Mouse (Mus musculus): Measurements from ENCODE around the gene Paqr8. TPM values are rescaled to one million over a fixed set of nuclear protein-coding genes. Genes with fewer than 3 reads are reported as not detected.
"Not testable (repeated sequence)": the region's sequence is repeated elsewhere in the genome, so short reads cannot be mapped to it uniquely, and the experiment has no call there.

Gene Paqr8
- polyA plus RNA-seq, 1 experiment from 2014 or later, result 2.7 TPM

GRCm38 (mm10) chr1:20917496-20918050 lies 27.2 kb downstream of the Paqr8 start:
- DNase-seq (ENCODE audit: low spot score), result no peak
- no peak overlapping the region for H3K4me3 ChIP-seq
- H3K27me3 ChIP-seq (ENCODE audit: insufficient read depth, poor library complexity, severe bottlenecking), result no peaks in the 10 kb centered on the region
- no peaks in the 10 kb centered on the region; the same call in 1 of the 2 replicates for H3K4me1 ChIP-seq
- WGBS, result 81% methylated on average over 6 of the region's 6 CpGs
- no peaks in the 10 kb centered on the region for H3K9me3 ChIP-seq
- H3K36me3 ChIP-seq, result no peaks in the 10 kb centered on the region
- H3K27ac ChIP-seq, result no peak overlapping the region

- Histone ChIP-seq H3K9me3 (no peaks in the 10 kb centered on the region), H3K4me1 (peaks cover 5% of the 10 kb centered on the region; the same call in 1 of the 2 replicates), H3K36me3 (no peaks in the 10 kb centered on the region), H3K27ac (no peak overlapping the region), H3K4me3 (no peak overlapping the region), H3K27me3 (ENCODE audit: insufficient read depth, poor library complexity, severe bottlenecking) (no peaks in the 10 kb centered on the region)
- 88% methylated on average over 2 of the region's 2 CpGs for WGBS
- no peak for DNase-seq (ENCODE audit: low spot score)
Observed at GRCm38 (mm10) chr1:20919728-20920127, 29.3 kb downstream of the Paqr8 start.

DNA sequence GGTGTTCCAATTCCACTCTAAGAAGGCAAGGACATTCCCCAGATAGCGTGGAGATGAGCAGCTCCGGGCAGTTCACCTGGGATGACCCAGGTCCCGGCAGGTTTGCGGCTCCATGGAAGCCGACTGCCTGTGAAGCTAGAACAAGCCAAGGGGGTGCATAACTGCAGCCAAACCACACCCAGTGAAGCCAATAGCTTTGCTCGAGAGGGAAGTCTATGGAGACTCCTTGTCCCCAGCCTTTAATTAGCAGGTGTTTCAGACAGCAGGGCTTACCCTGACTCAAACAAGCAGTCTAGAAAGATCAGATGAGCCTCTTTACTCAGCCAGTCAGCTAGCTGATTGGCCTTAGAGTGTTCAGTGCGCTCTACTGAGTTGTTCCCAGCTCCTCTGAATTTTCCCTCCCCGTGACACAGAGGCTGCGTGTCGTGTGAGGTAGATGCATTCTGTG lies 30.7 kb downstream of the Paqr8 start:
- no peak overlapping the region for H3K4me3 ChIP-seq
- peaks cover 5% of the 10 kb centered on the region; the same call in 1 of the 2 replicates for H3K4me1 ChIP-seq
- no peaks in the 10 kb centered on the region for H3K9me3 ChIP-seq
- no peaks in the 10 kb centered on the region for H3K36me3 ChIP-seq
- WGBS, result 80% methylated on average over 10 of the region's 10 CpGs
- H3K27ac ChIP-seq, result no peak overlapping the region
- H3K27me3 ChIP-seq (ENCODE audit: insufficient read depth, poor library complexity, severe bottlenecking), result no peaks in the 10 kb centered on the region
- no peak for DNase-seq (ENCODE audit: low spot score)

- Histone ChIP-seq H3K27me3 (ENCODE audit: insufficient read depth, poor library complexity, severe bottlenecking) (no peaks in the 10 kb centered on the region), H3K4me1 (peaks cover 5% of the 10 kb centered on the region; the same call in 1 of the 2 replicates), H3K27ac (0 out of 2 replicates have a peak overlapping the region, but pooled peaks have one; percentile 12), H3K4me3 (no peak overlapping the region), H3K9me3 (no peaks in the 10 kb centered on the region), H3K36me3 (no peaks in the 10 kb centered on the region)
- 54% methylated on average over 11 of the region's 11 CpGs for WGBS
- DNase-seq (ENCODE audit: low spot score), result peak; percentile 76
Observed at GRCm38 (mm10) chr1:20922612-20923399, 32.4 kb downstream of the Paqr8 start.

DNA sequence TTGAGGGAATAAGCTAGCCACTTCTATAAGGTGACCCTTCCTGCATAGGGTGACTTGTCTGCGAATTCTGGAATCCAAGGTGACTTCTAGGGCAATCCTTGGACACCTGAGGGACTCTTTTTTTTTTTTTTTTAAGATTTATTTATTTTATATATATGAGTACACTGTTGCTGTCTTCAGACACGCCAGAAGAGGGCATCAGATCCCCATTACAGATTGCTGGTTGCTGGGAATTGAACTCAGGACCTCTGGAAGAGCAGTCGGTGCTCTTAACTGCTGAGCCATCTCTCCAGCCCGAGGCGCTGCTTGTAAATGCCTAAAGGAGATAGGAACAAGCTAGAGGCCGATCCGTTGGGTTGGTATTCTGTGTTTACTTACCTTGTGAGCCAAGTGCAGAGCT lies 34.9 kb downstream of the Paqr8 start:
- H3K27ac ChIP-seq; DNase-seq (ENCODE audit: low spot score); H3K9me3 ChIP-seq; H3K4me3 ChIP-seq; H3K36me3 ChIP-seq; H3K27me3 ChIP-seq (ENCODE audit: insufficient read depth, poor library complexity, severe bottlenecking); H3K4me1 ChIP-seq: not testable (repeated sequence)
- WGBS, result 74% methylated on average over 7 of the region's 7 CpGs

- H3K4me3 ChIP-seq, result no peak overlapping the region
- peaks cover 5% of the 10 kb centered on the region; the same call in 1 of the 2 replicates for H3K4me1 ChIP-seq
- no peaks in the 10 kb centered on the region for H3K27me3 ChIP-seq (ENCODE audit: insufficient read depth, poor library complexity, severe bottlenecking)
- no peaks in the 10 kb centered on the region for H3K36me3 ChIP-seq
- no peak for DNase-seq (ENCODE audit: low spot score)
- 82% methylated on average over 4 of the region's 4 CpGs for WGBS
- H3K9me3 ChIP-seq, result no peaks in the 10 kb centered on the region
- H3K27ac ChIP-seq, result no peak overlapping the region
Observed at GRCm38 (mm10) chr1:20925926-20926325, 35.5 kb downstream of the Paqr8 start.

DNA sequence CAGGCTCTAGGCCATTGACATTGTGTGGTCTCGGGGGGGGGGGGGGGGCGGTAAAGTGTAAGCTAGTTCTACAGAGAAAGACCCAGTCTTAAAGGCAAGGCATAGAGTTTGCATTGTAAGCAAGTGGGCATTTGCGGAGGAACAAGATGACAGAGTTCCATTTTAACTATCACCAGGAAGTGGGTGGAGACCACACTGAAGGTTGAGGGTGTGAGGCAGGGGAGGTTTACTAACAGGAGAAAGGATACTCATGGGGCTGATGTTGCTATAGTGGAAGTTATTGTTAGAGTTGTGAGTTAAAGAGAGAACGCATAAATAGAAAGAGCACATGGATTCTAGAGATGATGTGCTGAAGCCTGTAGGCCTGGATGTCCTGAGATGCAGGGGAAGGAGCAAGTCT lies 36.0 kb downstream of the Paqr8 start:
- Histone ChIP-seq H3K36me3 (no peaks in the 10 kb centered on the region), H3K27ac (no peak overlapping the region), H3K4me3 (no peak overlapping the region), H3K27me3 (ENCODE audit: insufficient read depth, poor library complexity, severe bottlenecking) (no peaks in the 10 kb centered on the region), H3K9me3 (no peaks in the 10 kb centered on the region), H3K4me1 (peaks cover 5% of the 10 kb centered on the region; the same call in 1 of the 2 replicates)
- no peak for DNase-seq (ENCODE audit: low spot score)
- WGBS, result 64% methylated on average over 4 of the region's 4 CpGs

GRCm38 (mm10) chr1:20928487-20928886 lies 38.1 kb downstream of the Paqr8 start:
- no peaks in the 10 kb centered on the region for H3K27me3 ChIP-seq (ENCODE audit: insufficient read depth, poor library complexity, severe bottlenecking)
- H3K4me3 ChIP-seq, result no peak overlapping the region
- no peaks in the 10 kb centered on the region for H3K4me1 ChIP-seq
- WGBS, result 77% methylated on average over 4 of the region's 4 CpGs
- no peaks in the 10 kb centered on the region for H3K36me3 ChIP-seq
- H3K27ac ChIP-seq, result no peak overlapping the region
- DNase-seq (ENCODE audit: low spot score), result no peak
- H3K9me3 ChIP-seq, result no peaks in the 10 kb centered on the region

DNA sequence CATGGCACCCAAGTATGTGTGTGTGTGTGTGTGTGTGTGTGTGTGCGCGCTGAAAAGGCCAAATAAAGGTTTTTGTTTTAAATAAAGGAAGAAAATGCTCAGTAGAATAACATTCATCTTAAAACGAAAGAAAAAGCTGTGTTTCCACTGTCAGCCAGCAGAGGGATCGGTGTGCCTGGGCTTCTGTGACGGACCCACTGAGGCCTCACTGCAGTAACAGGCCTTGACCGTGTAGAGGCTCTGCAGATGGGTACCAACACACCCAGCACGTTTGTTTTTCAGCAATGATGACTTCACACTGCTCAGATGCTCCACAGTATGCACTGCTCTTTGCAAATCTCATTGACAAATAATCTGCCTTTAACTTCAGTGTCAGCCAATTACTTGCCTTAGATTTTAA lies 43.1 kb downstream of the Paqr8 start:
- no peaks in the 10 kb centered on the region for H3K27me3 ChIP-seq (ENCODE audit: insufficient read depth, poor library complexity, severe bottlenecking)
- H3K4me1 ChIP-seq, result no peaks in the 10 kb centered on the region
- 0 out of 2 replicates have a peak, but pooled peaks cover 8% of the 10 kb centered on the region for H3K36me3 ChIP-seq
- DNase-seq (ENCODE audit: low spot score), result no peak
- H3K27ac ChIP-seq, result no peak overlapping the region
- 24% methylated on average over 7 of the region's 7 CpGs for WGBS
- no peaks in the 10 kb centered on the region for H3K9me3 ChIP-seq
- no peak overlapping the region for H3K4me3 ChIP-seq

- 84% methylated on average over 22 of the region's 22 CpGs for WGBS
Observed at GRCm38 (mm10) chr1:20935106-20935505, 44.7 kb downstream of the Paqr8 start.

DNA sequence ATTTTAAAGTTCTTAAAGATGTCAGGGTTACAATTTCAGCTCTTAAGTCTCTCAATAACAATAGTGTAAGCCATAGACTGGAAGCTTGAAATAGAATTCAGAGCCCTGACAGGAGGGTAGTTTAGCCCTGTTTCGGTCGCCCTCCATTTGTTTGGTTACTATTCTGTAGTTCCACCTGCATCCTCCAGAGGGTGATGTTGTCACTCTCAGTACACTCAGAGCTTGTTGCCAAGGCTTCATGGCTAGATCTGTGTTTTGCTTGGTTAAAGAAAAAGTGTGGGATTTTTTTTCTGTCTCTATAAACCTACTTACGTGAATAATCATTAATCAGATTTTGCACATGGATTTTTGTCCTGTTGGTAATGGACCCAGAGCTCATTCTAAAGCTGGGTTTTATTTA lies 48.6 kb downstream of the Paqr8 start:
- WGBS, result 32% methylated on average over 3 of the region's 3 CpGs
- Histone ChIP-seq H3K4me3 (no peak overlapping the region), H3K4me1 (no peaks in the 10 kb centered on the region; the same call in 1 of the 2 replicates), H3K27me3 (ENCODE audit: insufficient read depth, poor library complexity, severe bottlenecking) (no peaks in the 10 kb centered on the region), H3K27ac (no peak overlapping the region), H3K9me3 (no peaks in the 10 kb centered on the region), H3K36me3 (0 out of 2 replicates have a peak, but pooled peaks cover 8% of the 10 kb centered on the region)
- no peak for DNase-seq (ENCODE audit: low spot score)

More at GRCm38 (mm10) chr1:20935106-20935505, 44.7 kb downstream of the Paqr8 start:
- Histone ChIP-seq H3K9me3 (no peaks in the 10 kb centered on the region), H3K27me3 (ENCODE audit: insufficient read depth, poor library complexity, severe bottlenecking) (no peaks in the 10 kb centered on the region), H3K4me1 (no peaks in the 10 kb centered on the region; the same call in 1 of the 2 replicates), H3K27ac (no peak overlapping the region), H3K4me3 (no peak overlapping the region), H3K36me3 (0 out of 2 replicates have a peak, but pooled peaks cover 8% of the 10 kb centered on the region)
- no peak for DNase-seq (ENCODE audit: low spot score)

DNA sequence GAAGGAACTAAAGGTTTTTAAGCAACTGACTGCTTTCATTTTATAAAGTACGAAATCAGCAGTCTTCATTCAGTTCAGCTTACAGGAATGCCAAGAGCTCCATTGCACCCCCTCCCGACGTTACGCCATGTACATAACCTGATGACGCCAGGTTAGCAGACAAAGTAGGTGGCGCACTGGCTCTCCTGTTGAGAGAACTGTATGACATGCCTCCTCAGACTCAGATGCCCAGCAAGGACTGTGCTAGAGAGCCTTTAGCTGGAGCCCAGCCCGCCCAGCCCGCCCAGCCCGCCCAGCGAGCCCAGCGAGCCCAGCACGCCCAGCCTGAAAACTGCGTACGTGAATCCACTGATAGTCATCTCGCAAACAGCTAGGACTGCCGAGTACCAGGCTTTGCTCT lies 49.7 kb downstream of the Paqr8 start:
- WGBS, result 43% methylated on average over 16 of the region's 16 CpGs
- Histone ChIP-seq H3K27ac (no peak overlapping the region), H3K4me3 (no peak overlapping the region), H3K4me1 (no peaks in the 10 kb centered on the region; the same call in 1 of the 2 replicates), H3K36me3 (0 out of 2 replicates have a peak, but pooled peaks cover 3% of the 10 kb centered on the region), H3K27me3 (ENCODE audit: insufficient read depth, poor library complexity, severe bottlenecking) (no peaks in the 10 kb centered on the region), H3K9me3 (no peaks in the 10 kb centered on the region)
- no peak for DNase-seq (ENCODE audit: low spot score)

GRCm38 (mm10) chr1:20941322-20941721 lies 50.9 kb downstream of the Paqr8 start:
- Histone ChIP-seq H3K36me3 (no peaks in the 10 kb centered on the region), H3K27me3 (ENCODE audit: insufficient read depth, poor library complexity, severe bottlenecking) (no peaks in the 10 kb centered on the region), H3K27ac (no peak overlapping the region), H3K4me3 (no peak overlapping the region), H3K4me1 (no peaks in the 10 kb centered on the region; the same call in 1 of the 2 replicates), H3K9me3 (no peaks in the 10 kb centered on the region)
- no peak for DNase-seq (ENCODE audit: low spot score)
- 61% methylated on average over 2 of the region's 2 CpGs for WGBS

Measured in heart, embryonic 10.5 days (tissue).